Mouse (Mus musculus) cerebellum, adult 8-10 months (tissue): Measurements from ENCODE around the gene Scaf1.

Source experiments
- DNase-seq: peaks from one replicate; pipeline ENCODE4 v3.0.0; 2022

The Scaf1 gene

DNA sequence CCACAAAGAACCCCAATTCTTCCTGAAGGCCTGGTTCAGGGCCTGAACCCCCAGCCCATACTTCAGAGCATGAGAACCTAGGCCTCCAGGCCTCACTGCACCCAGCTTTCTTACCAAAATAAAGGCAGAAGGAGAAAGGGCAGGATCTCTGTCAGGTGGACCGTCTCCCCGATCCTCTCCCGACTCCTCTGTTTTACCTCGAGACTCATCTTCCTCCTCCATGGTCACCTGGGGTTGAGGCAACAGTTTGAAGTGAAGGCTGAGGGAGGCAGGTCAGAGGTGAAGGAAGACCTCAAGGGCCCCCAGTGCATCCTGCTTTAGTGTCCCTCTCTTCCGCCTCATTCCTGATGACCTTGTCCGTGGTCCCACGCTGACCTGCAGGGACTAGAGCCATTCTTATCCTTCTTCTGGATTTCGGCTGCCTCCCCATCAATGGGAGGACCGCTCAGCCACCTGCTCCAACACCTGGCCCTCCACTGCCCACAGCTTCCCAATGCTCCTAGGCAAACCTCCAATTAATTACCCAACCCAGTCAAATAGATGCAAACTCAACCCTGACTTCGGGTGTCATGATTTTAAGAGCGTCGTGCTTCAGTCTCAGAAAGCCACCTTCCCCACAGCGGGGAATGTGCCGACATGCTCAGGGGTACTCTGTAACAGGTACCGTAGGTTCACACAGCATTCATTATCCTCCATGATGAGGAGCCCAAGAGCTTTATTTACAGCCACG, 2.6 kb downstream of the Scaf1 start:
- no peak for DNase-seq

- DNase-seq, result no peak
Observed at GRCm38 (mm10) chr7:45012824-45013223, 3.3 kb downstream of the Scaf1 start.

GRCm38 (mm10) chr7:45012011-45012410, 4.2 kb downstream of the Scaf1 start:
- DNase-seq, result no peak

- no peak for DNase-seq
Observed at GRCm38 (mm10) chr7:45008411-45008810, 7.8 kb downstream of the Scaf1 start.

DNA sequence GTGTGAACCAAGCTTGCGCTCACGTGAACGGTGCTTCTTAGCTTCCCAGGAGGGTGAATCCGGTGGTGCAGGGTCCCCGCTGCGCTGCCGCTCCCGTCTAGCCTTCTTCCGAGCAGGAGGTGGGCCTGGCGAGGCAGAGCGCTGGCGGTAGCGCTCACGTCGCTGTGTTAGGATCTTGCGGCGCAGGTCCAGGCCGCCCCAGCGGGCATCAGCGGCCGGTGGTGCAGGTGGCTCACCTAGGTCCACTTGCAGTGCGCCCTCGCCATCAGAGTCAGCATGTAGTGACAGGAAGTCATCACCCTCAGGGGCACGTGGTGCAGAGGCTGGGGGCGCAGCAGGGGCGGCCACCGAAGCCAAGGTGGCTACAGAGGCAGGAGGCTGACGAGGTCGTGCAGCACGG, 8.3 kb downstream of the Scaf1 start:
- DNase-seq, result no peak

DNA sequence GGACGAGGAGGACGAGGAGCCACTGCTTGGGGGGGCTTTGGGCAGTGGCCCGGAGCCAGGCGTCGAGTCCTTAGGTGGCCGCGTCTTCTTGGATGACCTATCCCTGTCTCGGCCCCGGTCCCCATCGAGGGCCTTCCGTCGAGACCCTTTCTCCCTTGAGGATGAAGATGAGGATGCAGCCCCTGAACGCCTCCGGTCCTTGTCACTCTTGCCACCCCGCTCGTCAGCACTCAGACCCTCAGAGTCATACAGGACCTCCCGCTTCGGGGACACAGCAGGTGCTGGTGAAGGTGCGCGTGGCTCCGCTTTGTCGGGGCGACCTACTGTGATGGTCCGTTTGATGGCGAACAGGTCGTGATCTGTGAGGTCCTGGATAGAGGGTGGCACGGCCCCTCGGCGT, 9.0 kb downstream of the Scaf1 start:
- no peak for DNase-seq

DNA sequence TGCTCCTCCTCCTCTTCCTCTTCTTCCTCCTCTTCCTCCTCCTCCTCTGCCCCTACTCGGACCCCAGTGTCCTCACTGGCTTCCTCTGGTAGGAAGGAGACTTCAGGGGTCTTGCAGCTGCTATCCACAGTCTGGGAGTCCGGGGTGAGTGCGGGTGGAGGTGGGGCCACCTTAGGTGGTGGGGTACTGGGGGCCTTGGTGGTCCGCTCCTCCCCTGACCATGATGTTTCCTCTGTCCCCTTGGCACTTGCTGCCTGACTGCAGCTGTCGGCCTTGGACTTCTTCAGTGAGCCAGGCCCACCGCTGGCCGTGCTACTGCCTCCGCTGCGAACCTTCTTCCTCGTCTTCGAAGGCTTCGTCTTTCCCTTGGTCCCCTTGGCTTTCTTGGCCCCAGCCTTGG, 9.7 kb downstream of the Scaf1 start:
- DNase-seq, result no peak

DNA sequence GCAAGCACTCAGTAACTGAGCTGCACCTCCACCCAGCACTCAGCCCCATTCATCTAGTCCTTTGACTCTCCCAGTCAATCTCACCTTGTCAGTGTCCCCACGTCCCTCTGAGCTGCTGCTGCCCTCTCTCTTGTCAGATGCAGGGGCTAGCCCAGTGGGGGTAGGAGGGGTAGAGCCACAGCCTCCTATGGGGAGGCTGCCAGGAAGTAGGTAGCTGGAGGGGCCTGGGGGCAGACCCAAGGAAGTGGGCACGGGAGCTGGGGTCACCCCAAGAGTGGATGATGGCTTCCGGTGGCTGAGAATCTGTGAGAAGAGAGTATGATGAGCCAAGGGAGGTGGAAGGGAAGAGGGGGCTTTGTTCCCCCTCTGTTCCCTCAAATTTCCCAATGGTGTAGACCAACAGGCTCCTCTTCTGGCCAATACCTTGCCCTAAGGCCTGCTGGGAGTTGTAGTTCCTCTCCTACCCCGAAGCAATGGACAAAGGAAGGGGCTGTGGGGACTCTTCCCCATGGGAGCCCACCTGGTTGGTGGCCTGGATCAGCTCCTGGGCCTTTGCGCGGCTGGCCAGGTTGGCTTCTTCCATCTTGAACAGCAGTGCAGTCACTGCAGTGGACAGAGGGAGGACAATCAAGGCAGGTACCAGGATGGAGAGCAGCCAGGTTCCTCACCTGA, 10.7 kb downstream of the Scaf1 start:
- DNase-seq, result no peak

- DNase-seq, result no peak
Observed at GRCm38 (mm10) chr7:45004546-45004945, 11.6 kb downstream of the Scaf1 start.

- peak; percentile 39 for DNase-seq
Observed at GRCm38 (mm10) chr7:45002440-45002839, 13.7 kb downstream of the Scaf1 start.

DNA sequence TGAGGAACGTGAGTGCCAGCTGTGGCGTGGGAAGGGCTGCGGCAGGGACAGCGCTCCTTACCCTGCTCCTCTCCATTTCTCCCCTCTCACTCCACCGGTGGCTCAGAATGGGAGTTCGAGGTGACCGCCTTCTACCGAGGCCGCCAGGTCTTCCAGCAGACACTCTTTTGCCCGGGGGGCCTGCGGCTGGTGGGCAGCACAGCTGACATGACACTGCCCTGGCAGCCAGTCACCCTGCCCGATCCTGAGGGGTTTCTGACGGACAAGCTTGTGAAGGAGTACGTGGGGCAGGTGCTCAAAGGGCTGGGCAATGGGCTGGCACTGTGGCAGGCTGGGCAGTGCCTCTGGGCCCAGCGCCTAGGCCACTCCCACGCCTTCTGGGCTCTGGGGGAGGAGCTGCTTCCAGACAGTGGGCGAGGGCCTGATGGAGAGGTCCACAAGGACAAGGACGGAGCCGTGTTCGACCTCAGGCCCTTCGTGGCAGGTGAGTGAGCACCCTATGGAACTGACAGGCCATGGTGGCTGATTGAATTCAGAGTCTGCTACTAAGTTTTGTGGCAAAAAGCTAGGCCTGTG, 15.5 kb downstream of the Scaf1 start:
- no peak for DNase-seq

GRCm38 (mm10) chr7:44999753-45000152, 16.4 kb downstream of the Scaf1 start:
- DNase-seq, result no peak

- DNase-seq, result no peak
Observed at GRCm38 (mm10) chr7:44998501-44998955, 17.6 kb downstream of the Scaf1 start, which contains the start of gene Bcl2l12. TSS of gene Bcl2l12 (minus strand) at chr7:44998712.

DNA sequence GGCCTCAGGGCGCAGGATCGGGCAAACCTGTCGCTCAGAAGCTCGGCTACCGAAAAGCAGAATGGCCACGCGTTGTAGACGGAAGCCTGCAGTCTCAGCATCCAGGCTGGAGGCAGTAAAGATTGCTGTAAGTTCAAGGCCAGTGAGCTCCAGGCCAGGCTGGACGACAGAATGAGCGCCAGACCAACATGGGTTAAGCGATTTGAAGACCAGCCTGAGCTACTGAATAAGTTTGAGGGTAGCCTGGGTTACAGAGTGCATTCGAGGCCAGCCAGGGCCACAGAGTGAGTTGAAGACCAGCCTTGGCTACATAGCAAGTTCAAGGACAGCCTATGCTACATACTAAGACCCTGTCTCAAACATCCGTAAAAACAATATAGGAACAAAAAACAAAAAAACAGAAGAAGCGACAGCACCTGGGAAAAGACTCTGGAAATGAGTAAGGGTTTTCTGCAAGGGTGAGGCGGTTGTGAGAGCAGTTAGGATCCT, 18.2 kb downstream of the Scaf1 start:
- no peak for DNase-seq

GRCm38 (mm10) chr7:44997231-44997939, 18.8 kb downstream of the Scaf1 start, which contains the start of gene Irf3:
TSS of gene Irf3 (plus strand) at chr7:44997648.
- DNase-seq, result peak; percentile 97

DNA sequence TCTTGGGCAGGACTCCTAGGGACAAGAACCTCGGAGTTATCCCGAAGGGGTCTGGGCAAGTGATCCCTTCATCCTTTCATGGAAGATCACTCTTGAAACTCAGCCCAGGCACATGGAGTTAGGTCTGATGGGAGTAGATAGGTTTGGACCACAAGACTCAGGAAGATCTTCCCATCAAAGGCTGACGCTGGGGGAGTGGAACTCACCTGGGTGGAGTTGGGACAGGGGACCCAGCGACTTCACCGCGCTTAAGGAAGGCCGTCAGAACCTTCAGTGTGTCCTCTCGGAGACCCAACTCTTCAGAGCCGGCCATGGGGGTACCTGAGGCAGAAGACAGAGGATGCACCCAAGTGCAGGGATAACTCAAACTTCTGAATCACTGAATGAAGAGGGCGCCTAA, 19.5 kb downstream of the Scaf1 start:
- DNase-seq, result no peak

GRCm38 (mm10) chr7:44986879-44987718, 29.1 kb downstream of the Scaf1 start:
- DNase-seq, result no peak

DNA sequence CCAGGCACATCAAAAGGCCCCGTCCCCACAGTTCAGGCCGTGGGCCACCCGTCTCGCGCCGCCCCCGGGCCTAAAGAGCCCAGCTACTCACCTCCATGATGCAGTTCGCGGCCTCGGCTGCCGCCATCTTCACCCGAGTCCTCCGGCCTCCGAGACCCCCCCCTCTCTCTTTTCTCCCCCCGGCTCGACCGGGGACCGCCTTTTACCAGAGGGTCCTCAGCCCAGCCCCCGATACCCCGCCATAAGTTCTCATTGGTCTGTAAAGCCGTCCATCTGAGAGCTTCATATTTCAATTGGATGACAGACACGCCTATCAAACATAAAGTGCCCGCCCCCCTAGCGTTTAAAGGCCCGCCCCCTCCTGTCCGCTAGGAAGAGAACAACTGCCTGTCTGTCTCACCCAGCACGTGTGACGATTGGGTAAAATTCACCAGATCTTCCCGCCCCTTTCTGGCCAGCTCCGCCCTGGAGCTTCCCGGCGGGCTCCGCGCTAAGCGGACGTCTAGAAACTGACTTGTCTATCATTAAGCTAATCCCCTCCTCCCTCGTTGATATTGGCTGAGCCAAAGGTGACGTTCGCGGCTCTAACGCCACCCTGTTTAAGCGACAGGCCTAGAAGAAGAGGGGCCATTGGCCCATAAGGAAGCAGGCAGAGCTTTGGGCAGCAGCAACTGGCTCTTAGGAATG, 29.8 kb downstream of the Scaf1 start, which contains the start of gene Prmt1:
Gene Prmt1, minus strand, starts transcription at position 377 of the 687 bp plus-strand sequence.
- DNase-seq, result peak; percentile 97

DNA sequence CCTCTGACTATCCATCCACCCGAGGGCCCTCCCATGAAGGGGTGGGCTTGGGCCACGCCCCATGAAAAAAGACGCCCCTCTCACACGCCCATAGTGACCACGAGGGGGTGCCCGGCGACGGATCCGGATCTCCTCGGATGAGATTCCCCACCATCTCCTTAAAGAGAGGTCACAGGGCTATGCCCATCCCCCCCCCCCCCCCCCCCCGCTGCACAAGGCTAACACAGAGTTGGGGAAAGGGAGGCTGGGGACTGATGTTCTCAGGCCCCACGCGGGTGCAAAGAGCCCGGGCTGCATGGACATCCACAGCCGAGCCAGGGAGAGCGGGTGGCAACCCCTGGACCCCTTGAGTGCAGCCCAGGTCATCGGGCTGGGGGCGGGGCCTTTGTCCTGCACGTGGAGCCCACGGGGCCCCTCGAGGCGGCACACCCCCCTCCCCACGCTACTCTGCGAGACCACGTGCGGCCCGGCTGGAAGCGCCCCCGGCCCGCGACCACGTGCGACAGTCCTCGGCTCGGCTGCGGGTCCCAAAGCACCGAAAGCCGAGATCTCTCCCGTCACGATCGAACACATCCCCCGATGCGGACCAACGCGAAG, 30.5 kb downstream of the Scaf1 start:
- peak; percentile 64 for DNase-seq

DNA sequence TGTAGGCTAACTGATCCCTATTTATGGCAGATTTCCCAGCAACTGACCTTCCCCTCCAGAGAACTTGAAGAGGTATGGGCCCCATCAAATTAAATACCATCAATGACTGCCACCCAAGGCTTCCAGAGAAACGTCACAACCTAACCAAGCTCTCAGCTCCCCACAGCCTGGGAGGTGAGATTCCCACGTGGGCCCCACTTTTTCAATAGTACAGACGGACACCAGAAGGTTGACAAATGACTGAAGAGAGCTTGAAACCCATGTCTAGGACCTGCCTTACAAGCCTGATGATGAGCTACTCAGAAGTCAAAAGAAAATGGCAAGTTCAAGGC, 31.4 kb downstream of the Scaf1 start:
- no peak for DNase-seq
